Mouse (Mus musculus) liver, adult 2 months (tissue): ENCODE data around the gene Cpsf6.

Experiments
- CTCF ChIP-seq: fragments of 200-500 bp; IDR thresholded peaks from 2 replicates; pipeline ENCODE4 v1.5.1; 2011; ENCODE audit warnings: low read depth, low read length, control low read depth
- POLR2A ChIP-seq: fragments of 200-500 bp; IDR thresholded peaks from 2 replicates; pipeline ENCODE4 v1.6.1; 2011; ENCODE audit warnings: low read length, control low read depth; ENCODE audit not compliant: insufficient read depth; ENCODE audit errors: extremely low read depth

DNA sequence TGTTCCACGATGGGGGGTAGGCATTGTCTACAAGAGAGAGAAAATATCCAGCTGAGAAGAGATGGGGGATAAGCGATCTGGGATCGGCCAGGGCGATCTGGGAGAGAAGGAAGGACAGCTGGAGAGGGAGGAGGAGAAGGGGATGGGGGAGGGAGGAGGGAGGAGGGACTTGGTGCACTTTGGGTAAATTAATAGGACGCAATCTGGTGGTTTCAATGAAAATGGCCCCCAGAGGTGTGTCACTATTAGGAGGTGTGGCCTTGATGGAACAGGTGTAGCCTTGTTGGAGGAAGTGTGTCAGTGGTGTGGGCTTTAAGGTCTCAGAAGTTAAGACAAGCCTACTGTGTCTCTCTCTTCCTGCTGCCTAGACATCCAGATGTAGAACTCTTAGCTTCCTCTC, 11.2 kb upstream of the Cpsf6 start:
- TF ChIP-seq POLR2A: no peak
- TF ChIP-seq CTCF: no peak
